Mouse (Mus musculus) neural tube, embryonic 15.5 days (tissue): ENCODE measurements around the gene Psen2. TPM values are rescaled to one million over a fixed set of nuclear protein-coding genes. Genes with fewer than 3 reads are reported as not detected.

Source experiments
- ATAC-seq: fragments of 200-750 bp; cut with Nextera tagmentation; 2 replicates; pipeline ENCODE4 v1.8.0; 2017; ENCODE audit warnings: mild to moderate bottlenecking, moderate TSS enrichment, moderate library complexity; ENCODE audit not compliant: low FRiP score
- H3K27ac ChIP-seq: fragments of 300-500 bp; sonication (generic); replicated peaks from 2 replicates; pipeline ENCODE4 v1.5.1; 2015; ENCODE audit warnings: mild to moderate bottlenecking, inconsistent platforms
- H3K27me3 ChIP-seq: fragments of 300-500 bp; sonication (generic); replicated peaks from 2 replicates; pipeline ENCODE4 v1.6.1; 2015; ENCODE audit warnings: inconsistent platforms
- H3K36me3 ChIP-seq: fragments of 300-500 bp; sonication (generic); 2 replicates; pipeline ENCODE4 v1.6.1; 2015; ENCODE audit warnings: inconsistent platforms
- H3K4me1 ChIP-seq: fragments of 300-500 bp; sonication (generic); 2 replicates; pipeline ENCODE4 v1.6.1; 2015; ENCODE audit warnings: inconsistent platforms
- H3K4me2 ChIP-seq: fragments of 300-500 bp; sonication (generic); 2 replicates; pipeline ENCODE4 v1.6.1; 2015; ENCODE audit warnings: inconsistent platforms, mild to moderate bottlenecking, moderate library complexity
- H3K4me3 ChIP-seq: fragments of 300-500 bp; sonication (generic); replicated peaks from 2 replicates; pipeline ENCODE4 v1.5.1; 2015; ENCODE audit warnings: mild to moderate bottlenecking, inconsistent platforms
- H3K9ac ChIP-seq: fragments of 300-500 bp; sonication (generic); replicated peaks from 2 replicates; pipeline ENCODE4 v1.6.1; 2015; ENCODE audit warnings: mild to moderate bottlenecking, inconsistent platforms
- H3K9me3 ChIP-seq: fragments of 300-500 bp; sonication (generic); replicated peaks from 2 replicates; pipeline ENCODE4 v1.6.1; 2016; ENCODE audit warnings: inconsistent platforms
- WGBS: fragments of 180-500 bp; shearing (Covaris S2); methylation state at CpG from one replicate; pipeline ENCODE4 v1.1.7; 2015; ENCODE audit warnings: mixed read lengths; 5-methylcytosine and 5-hydroxymethylcytosine counted together
- polyA plus RNA-seq: library from polyadenylated mRNA; unstranded; fragments of >200 nt; fragmentation: Nextera tagmentation; extraction: Ambion mirVana; gene quantifications from 2 replicates; pipeline ENCODE4 v1.2.1, GENCODE M21; 2015

The Psen2 gene
- polyA plus RNA-seq, 1 experiment from 2014 or later: 16.8 TPM

GRCm38 (mm10) chr1:180268249-180269031 is 5.2 kb upstream of the Psen2 start:
- Histone ChIP-seq H3K9me3 (no peaks in the 10 kb centered on the region), H3K4me1 (peaks cover 2% of the 10 kb centered on the region; the same call in 1 of the 2 replicates), H3K27me3 (peaks cover 6% of the 10 kb centered on the region; the same call in 1 of the 2 replicates), H3K27ac (no peak overlapping the region), H3K9ac (no peak overlapping the region), H3K4me2 (no peak overlapping the region), H3K4me3 (no peak overlapping the region), H3K36me3 (no peaks in the 10 kb centered on the region)
- ATAC-seq: peak; percentile 86
- WGBS: 17% methylated on average over 12 of the region's 12 CpGs

GRCm38 (mm10) chr1:180267151-180267550 is 3.9 kb upstream of the Psen2 start:
- Histone ChIP-seq H3K9me3 (no peaks in the 10 kb centered on the region), H3K36me3 (no peaks in the 10 kb centered on the region), H3K4me2 (no peak overlapping the region), H3K4me1 (peaks cover 2% of the 10 kb centered on the region; the same call in 1 of the 2 replicates), H3K4me3 (no peak overlapping the region), H3K9ac (no peak overlapping the region), H3K27me3 (peaks cover 6% of the 10 kb centered on the region; the same call in 1 of the 2 replicates), H3K27ac (no peak overlapping the region)
- no peak for ATAC-seq
- 78% methylated on average over 10 of the region's 10 CpGs for WGBS

GRCm38 (mm10) chr1:180265399-180265798 is 2.2 kb upstream of the Psen2 start:
- Histone ChIP-seq H3K4me2 (peak overlapping the region; percentile 13), H3K27me3 (peaks cover 6% of the 10 kb centered on the region; the same call in 1 of the 2 replicates), H3K4me3 (no peak overlapping the region), H3K27ac (no peak overlapping the region), H3K36me3 (no peaks in the 10 kb centered on the region), H3K9ac (no peak overlapping the region), H3K9me3 (no peaks in the 10 kb centered on the region), H3K4me1 (peaks cover 2% of the 10 kb centered on the region; the same call in 1 of the 2 replicates)
- 16% methylated on average over 7 of the region's 7 CpGs for WGBS
- ATAC-seq: no peak

- ATAC-seq: no peak
- WGBS: 65% methylated on average over 10 of the region's 10 CpGs
- no peak overlapping the region for H3K9ac ChIP-seq
These were observed 1.6 kb upstream of the Psen2 start for GRCm38 (mm10) chr1:180264851-180265250.

GRCm38 (mm10) chr1:180264389-180264788 is 1.2 kb upstream of the Psen2 start:
- Histone ChIP-seq H3K36me3 (no peaks in the 10 kb centered on the region), H3K4me1 (peaks cover 2% of the 10 kb centered on the region; the same call in 1 of the 2 replicates), H3K4me3 (no peak overlapping the region), H3K27me3 (peaks cover 6% of the 10 kb centered on the region; the same call in 1 of the 2 replicates), H3K4me2 (no peak overlapping the region), H3K9ac (no peak overlapping the region), H3K9me3 (no peaks in the 10 kb centered on the region), H3K27ac (no peak overlapping the region)
- no peak for ATAC-seq
- WGBS: 82% methylated on average over 6 of the region's 6 CpGs

More at GRCm38 (mm10) chr1:180264851-180265250, 1.6 kb upstream of the Psen2 start:
- H3K36me3 ChIP-seq: no peaks in the 10 kb centered on the region
- H3K4me2 ChIP-seq: peak overlapping the region; percentile 13
- no peak overlapping the region for H3K27ac ChIP-seq
- H3K9me3 ChIP-seq: no peaks in the 10 kb centered on the region
- peaks cover 2% of the 10 kb centered on the region; the same call in 1 of the 2 replicates for H3K4me1 ChIP-seq
- H3K27me3 ChIP-seq: peaks cover 6% of the 10 kb centered on the region; the same call in 1 of the 2 replicates
- H3K4me3 ChIP-seq: no peak overlapping the region

GRCm38 (mm10) chr1:180261857-180262570 is 1.2 kb downstream of the Psen2 start:
- H3K36me3 ChIP-seq: no peaks in the 10 kb centered on the region
- H3K9ac ChIP-seq: no peak overlapping the region
- no peak overlapping the region for H3K27ac ChIP-seq
- 89% methylated on average over 8 of the region's 8 CpGs for WGBS
- no peak for ATAC-seq
- H3K4me3 ChIP-seq: no peak overlapping the region
- H3K9me3 ChIP-seq: no peaks in the 10 kb centered on the region
- H3K4me2 ChIP-seq: no peak overlapping the region
- H3K27me3 ChIP-seq: peaks cover under 1% of the 10 kb centered on the region; the same call in 1 of the 2 replicates
- peaks cover 2% of the 10 kb centered on the region; the same call in 1 of the 2 replicates for H3K4me1 ChIP-seq

- WGBS: 93% methylated on average over 3 of the region's 3 CpGs
- no peak overlapping the region for H3K4me2 ChIP-seq
- no peak overlapping the region for H3K27ac ChIP-seq
- no peak for ATAC-seq
- H3K4me1 ChIP-seq: peaks cover 7% of the 10 kb centered on the region; the same call in 1 of the 2 replicates
- no peaks in the 10 kb centered on the region for H3K36me3 ChIP-seq
- H3K9ac ChIP-seq: no peak overlapping the region
- H3K27me3 ChIP-seq: no peaks in the 10 kb centered on the region
- no peaks in the 10 kb centered on the region for H3K9me3 ChIP-seq
- no peak overlapping the region for H3K4me3 ChIP-seq
These were observed 1.8 kb downstream of the Psen2 start for GRCm38 (mm10) chr1:180261415-180261814.

- Histone ChIP-seq H3K27ac (no peak overlapping the region), H3K9ac (no peak overlapping the region), H3K4me2 (no peak overlapping the region), H3K4me3 (no peak overlapping the region), H3K4me1 (peaks cover 7% of the 10 kb centered on the region; the same call in 1 of the 2 replicates), H3K27me3 (no peaks in the 10 kb centered on the region), H3K9me3 (no peaks in the 10 kb centered on the region), H3K36me3 (no peaks in the 10 kb centered on the region)
- 88% methylated on average over 2 of the region's 2 CpGs for WGBS
- ATAC-seq: no peak
These were observed 2.4 kb downstream of the Psen2 start for GRCm38 (mm10) chr1:180260886-180261285.

- no peak for ATAC-seq
- WGBS: 92% methylated on average over 2 of the region's 2 CpGs
- H3K4me3 ChIP-seq: no peak overlapping the region
These were observed 3.5 kb downstream of the Psen2 start for GRCm38 (mm10) chr1:180259753-180260152.

GRCm38 (mm10) chr1:180257446-180257845 is 5.8 kb downstream of the Psen2 start:
- peaks cover 21% of the 10 kb centered on the region for H3K4me1 ChIP-seq
- no peaks in the 10 kb centered on the region for H3K27me3 ChIP-seq
- no peaks in the 10 kb centered on the region for H3K9me3 ChIP-seq
- H3K36me3 ChIP-seq: no peaks in the 10 kb centered on the region
- no peak overlapping the region for H3K4me2 ChIP-seq
- no peak overlapping the region for H3K27ac ChIP-seq
- H3K4me3 ChIP-seq: no peak overlapping the region
- no peak overlapping the region for H3K9ac ChIP-seq
- ATAC-seq: no peak
- WGBS: 92% methylated on average over 6 of the region's 6 CpGs

More at GRCm38 (mm10) chr1:180259753-180260152, 3.5 kb downstream of the Psen2 start:
- no peak overlapping the region for H3K9ac ChIP-seq
- no peaks in the 10 kb centered on the region for H3K9me3 ChIP-seq
- peaks cover 17% of the 10 kb centered on the region for H3K4me1 ChIP-seq
- H3K36me3 ChIP-seq: no peaks in the 10 kb centered on the region
- no peaks in the 10 kb centered on the region for H3K27me3 ChIP-seq
- H3K4me2 ChIP-seq: no peak overlapping the region
- no peak overlapping the region for H3K27ac ChIP-seq

- Histone ChIP-seq H3K4me2 (peak overlapping the region; percentile 98), H3K36me3 (no peaks in the 10 kb centered on the region), H3K27ac (peak overlapping the region; percentile 83), H3K9ac (peak overlapping the region; percentile 91; the same call in 1 of the 2 replicates), H3K4me1 (peaks cover 21% of the 10 kb centered on the region), H3K27me3 (no peaks in the 10 kb centered on the region), H3K9me3 (no peaks in the 10 kb centered on the region), H3K4me3 (peak overlapping the region; percentile 91)
- ATAC-seq: no peak
- 61% methylated on average over 4 of the region's 4 CpGs for WGBS
These were observed 6.4 kb downstream of the Psen2 start for GRCm38 (mm10) chr1:180256866-180257265.
